Mouse (Mus musculus): ENCODE measurements around the gene Aire. TPM values are rescaled to one million over a fixed set of nuclear protein-coding genes. Genes with fewer than 3 reads are reported as not detected.

Aire gene
- polyA plus RNA-seq, 1 experiment from 2014 or later, result 1.5 TPM

DNA sequence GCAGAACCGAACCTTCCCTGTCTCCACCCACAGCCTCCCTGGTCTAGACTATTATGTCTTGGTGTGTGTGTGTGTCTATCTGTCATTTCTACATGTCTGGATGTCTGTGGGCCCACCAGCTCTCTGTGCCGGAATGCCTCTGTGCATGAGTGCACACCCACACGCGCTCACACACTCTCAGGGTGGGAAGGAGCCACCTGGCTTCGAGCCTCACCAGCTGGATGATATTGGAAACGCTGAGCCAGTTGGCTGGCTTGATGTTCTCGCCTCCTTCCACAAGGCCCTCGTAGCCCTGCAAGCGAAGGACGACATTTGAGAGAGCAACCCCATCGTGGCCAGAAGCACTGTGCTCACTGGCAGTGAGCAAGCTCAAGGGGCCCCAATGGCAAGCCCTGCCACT lies 41.6 kb downstream of the Aire start:
- Histone ChIP-seq H3K4me1 (ENCODE audit: insufficient read depth) (no peaks in the 10 kb centered on the region), H3K9ac (no peak overlapping the region), H3K36me3 (ENCODE audit: insufficient read depth) (peaks cover 78% of the 10 kb centered on the region), H3K9me3 (ENCODE audit: low read depth, low read length) (no peaks in the 10 kb centered on the region), H3K27me3 (ENCODE audit: insufficient read depth, low read length) (no peaks in the 10 kb centered on the region), H3K4me2 (no peak overlapping the region), H3K4me3 (ENCODE audit: low read depth, low read length) (no peak overlapping the region), H3K27ac (ENCODE audit: low read depth) (no peak overlapping the region)
- DNase-seq, result no peak
- WGBS, result 76% methylated on average over 11 of the region's 11 CpGs
- no peak for ATAC-seq (ENCODE audit: insufficient read depth)
- no peak for TF ChIP-seq CTCF (IDR thresholded peaks at IDR 0.05; ENCODE audit: low read depth)

- 93% methylated on average over 5 of the region's 5 CpGs for WGBS
These were observed 43.2 kb downstream of the Aire start for GRCm38 (mm10) chr10:78000200-78000599.

DNA sequence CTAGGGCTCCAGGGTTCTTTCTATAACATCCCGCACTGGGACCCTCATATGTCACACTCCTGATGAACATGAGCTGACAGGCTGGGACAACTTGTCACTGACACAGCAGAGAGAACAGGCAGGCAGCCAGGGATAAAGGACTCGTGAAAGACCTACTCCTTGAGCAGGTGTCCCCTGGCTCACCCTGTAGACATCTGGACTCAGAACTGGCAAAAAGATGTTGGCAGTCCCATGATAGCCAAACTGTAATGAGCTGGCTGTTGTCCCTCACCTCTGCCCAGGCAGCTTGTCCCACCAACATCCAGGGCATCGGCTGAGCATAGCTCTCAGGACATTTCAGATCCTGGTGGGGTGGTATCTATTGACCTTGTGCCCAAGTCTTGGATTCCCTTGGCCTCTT lies 47.8 kb downstream of the Aire start:
- DNase-seq, result no peak
- H3K4me2 ChIP-seq, result no peak overlapping the region
- H3K4me1 ChIP-seq (ENCODE audit: insufficient read depth), result no peaks in the 10 kb centered on the region
- no peak for TF ChIP-seq CTCF (IDR thresholded peaks at IDR 0.05; ENCODE audit: low read depth)
- peaks cover 96% of the 10 kb centered on the region for H3K36me3 ChIP-seq (ENCODE audit: insufficient read depth)
- H3K9me3 ChIP-seq (ENCODE audit: low read depth, low read length), result no peaks in the 10 kb centered on the region
- no peak overlapping the region for H3K27ac ChIP-seq (ENCODE audit: low read depth)
- no peaks in the 10 kb centered on the region for H3K27me3 ChIP-seq (ENCODE audit: insufficient read depth, low read length)
- H3K4me3 ChIP-seq (ENCODE audit: low read depth, low read length), result no peak overlapping the region
- no peak overlapping the region for H3K9ac ChIP-seq
- ATAC-seq (ENCODE audit: insufficient read depth), result no peak
- WGBS, result 84% methylated on average over 3 of the region's 3 CpGs

More at GRCm38 (mm10) chr10:78000200-78000599, 43.2 kb downstream of the Aire start:
- no peaks in the 10 kb centered on the region for H3K4me1 ChIP-seq (ENCODE audit: insufficient read depth)
- ATAC-seq (ENCODE audit: insufficient read depth) (no peak), DNase-seq (no peak)
- TF ChIP-seq CTCF (IDR thresholded peaks at IDR 0.05; ENCODE audit: low read depth), result no peak
- H3K4me2 ChIP-seq, result no peak overlapping the region
- H3K27me3 ChIP-seq (ENCODE audit: insufficient read depth, low read length), result no peaks in the 10 kb centered on the region
- H3K27ac ChIP-seq (ENCODE audit: low read depth), result no peak overlapping the region
- no peak overlapping the region for H3K9ac ChIP-seq
- H3K9me3 ChIP-seq (ENCODE audit: low read depth, low read length), result no peaks in the 10 kb centered on the region
- peaks cover 91% of the 10 kb centered on the region for H3K36me3 ChIP-seq (ENCODE audit: insufficient read depth)
- no peak overlapping the region for H3K4me3 ChIP-seq (ENCODE audit: low read depth, low read length)

DNA sequence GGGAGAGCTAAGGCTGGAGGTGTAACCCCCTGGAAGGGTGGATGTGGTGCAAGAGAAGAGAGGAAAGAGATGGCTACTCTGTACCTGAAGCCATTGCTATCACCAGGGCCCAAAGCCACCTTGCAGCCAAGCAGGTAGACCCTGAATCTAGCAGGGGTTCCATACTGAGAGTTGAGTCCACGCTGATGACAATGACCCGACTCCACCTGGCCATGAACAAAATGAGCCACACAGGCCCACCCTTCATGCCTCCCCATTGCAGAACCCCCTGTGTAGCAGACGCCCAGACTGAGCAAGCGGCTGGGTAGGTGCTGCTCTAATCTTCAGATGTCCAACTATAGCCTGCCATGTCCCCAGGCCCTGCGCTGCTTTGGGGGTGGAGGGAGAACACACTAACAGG lies 57.6 kb downstream of the Aire start:
- DNase-seq, result no peak

DNA sequence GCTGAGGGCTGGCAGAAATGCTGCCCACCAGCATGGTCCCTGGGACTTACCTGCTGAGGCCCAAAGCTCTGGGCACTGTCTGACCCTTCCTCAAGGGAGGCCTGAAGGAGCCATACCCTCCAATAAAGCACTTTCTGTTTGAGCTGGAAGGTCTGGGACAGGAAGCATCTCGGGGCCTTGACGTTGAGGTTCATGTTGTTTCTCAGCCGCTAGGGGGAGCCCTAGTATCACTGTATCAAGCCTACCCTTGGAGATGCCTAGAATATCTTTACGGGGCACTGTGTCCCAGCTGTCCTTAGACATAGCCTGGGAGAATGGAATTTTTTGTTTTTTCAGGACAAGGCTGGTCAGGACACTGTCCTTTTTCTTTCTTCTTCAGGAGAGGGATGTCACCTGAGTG lies 58.8 kb downstream of the Aire start:
- peak; percentile 93 for DNase-seq
- no peak overlapping the region for H3K4me3 ChIP-seq (ENCODE audit: low read depth, low read length)
- ATAC-seq (ENCODE audit: insufficient read depth), result peak; percentile 69
- H3K9ac ChIP-seq, result no peak overlapping the region
- peak; percentile 93 for TF ChIP-seq CTCF (IDR thresholded peaks at IDR 0.05; ENCODE audit: low read depth)
- under 1% methylated on average over 4 of the region's 4 CpGs for WGBS
- H3K36me3 ChIP-seq (ENCODE audit: insufficient read depth), result peaks cover 35% of the 10 kb centered on the region
- no peaks in the 10 kb centered on the region for H3K27me3 ChIP-seq (ENCODE audit: insufficient read depth, low read length)
- no peaks in the 10 kb centered on the region for H3K9me3 ChIP-seq (ENCODE audit: low read depth, low read length)
- H3K4me2 ChIP-seq, result no peak overlapping the region
- H3K4me1 ChIP-seq (ENCODE audit: insufficient read depth), result no peaks in the 10 kb centered on the region
- no peak overlapping the region for H3K27ac ChIP-seq (ENCODE audit: low read depth)

More for the DNA sequence above, 57.6 kb downstream of the Aire start:
- no peak overlapping the region for H3K27ac ChIP-seq (ENCODE audit: low read depth)
- H3K27me3 ChIP-seq (ENCODE audit: insufficient read depth, low read length), result no peaks in the 10 kb centered on the region
- peaks cover 43% of the 10 kb centered on the region for H3K36me3 ChIP-seq (ENCODE audit: insufficient read depth)
- H3K4me2 ChIP-seq, result no peak overlapping the region
- no peak for TF ChIP-seq CTCF (IDR thresholded peaks at IDR 0.05; ENCODE audit: low read depth)
- no peak overlapping the region for H3K9ac ChIP-seq
- H3K4me1 ChIP-seq (ENCODE audit: insufficient read depth), result no peaks in the 10 kb centered on the region
- H3K9me3 ChIP-seq (ENCODE audit: low read depth, low read length), result no peaks in the 10 kb centered on the region
- no peak overlapping the region for H3K4me3 ChIP-seq (ENCODE audit: low read depth, low read length)
- WGBS, result 74% methylated on average over 5 of the region's 5 CpGs
- no peak for ATAC-seq (ENCODE audit: insufficient read depth)

Other genes with a start within 250 kb of the Aire start
- gene Gm9639, start 248.5 kb downstream of the Aire start, polyA plus RNA-seq (2014; fragmentation: Nextera tagmentation; extraction: Ambion mirVana), result not detected in 2 replicates
- gene Gm19668, start 244.5 kb downstream of the Aire start, polyA plus RNA-seq (2014; fragmentation: Nextera tagmentation; extraction: Ambion mirVana), result not detected in 2 replicates
- not detected in 2 replicates for gene Gm9507, start 231.8 kb downstream of the Aire start, polyA plus RNA-seq (2014; fragmentation: Nextera tagmentation; extraction: Ambion mirVana)
- not detected in 2 replicates for gene Gm2696, start 228.9 kb downstream of the Aire start, polyA plus RNA-seq (2014; fragmentation: Nextera tagmentation; extraction: Ambion mirVana)
- gene Krtap10-4, start 216.5 kb downstream of the Aire start, polyA plus RNA-seq (2014; fragmentation: Nextera tagmentation; extraction: Ambion mirVana), result not detected in 2 replicates
- not detected in 2 replicates for gene Krtap10-10, start 207.7 kb downstream of the Aire start, polyA plus RNA-seq (2014; fragmentation: Nextera tagmentation; extraction: Ambion mirVana)
- gene Gm36176, start 196.8 kb downstream of the Aire start, polyA plus RNA-seq (2014; fragmentation: Nextera tagmentation; extraction: Ambion mirVana), result not detected in 2 replicates
- gene Gm10318, start 190.8 kb downstream of the Aire start, polyA plus RNA-seq (2014; fragmentation: Nextera tagmentation; extraction: Ambion mirVana), result not detected in 2 replicates
- gene Gm3285, start 181.6 kb downstream of the Aire start, polyA plus RNA-seq (2014; fragmentation: Nextera tagmentation; extraction: Ambion mirVana), result not detected in 2 replicates
- gene Lrrc3, start 141.1 kb downstream of the Aire start, polyA plus RNA-seq (2014; fragmentation: Nextera tagmentation; extraction: Ambion mirVana), result 3.4 and 4.2 TPM in 2 replicates
- gene Trpm2, start 73.0 kb downstream of the Aire start, polyA plus RNA-seq (2014; fragmentation: Nextera tagmentation; extraction: Ambion mirVana), result 0.09 and 0.63 TPM in 2 replicates
- gene 1810043G02Rik, start 65.1 kb downstream of the Aire start, polyA plus RNA-seq (2014; fragmentation: Nextera tagmentation; extraction: Ambion mirVana), result 24.6 and 28.1 TPM in 2 replicates
- 141 and 160 TPM in 2 replicates for gene Pfkl, start 33.5 kb downstream of the Aire start, polyA plus RNA-seq (2014; fragmentation: Nextera tagmentation; extraction: Ambion mirVana)
- 1.4 TPM in 2 replicates for gene Dnmt3l, start 1.7 kb downstream of the Aire start, polyA plus RNA-seq (2014; fragmentation: Nextera tagmentation; extraction: Ambion mirVana)
- 7.2 and 8.4 TPM in 2 replicates for gene Icosl, start 25.7 kb upstream of the Aire start, polyA plus RNA-seq (2014; fragmentation: Nextera tagmentation; extraction: Ambion mirVana)
- gene D10Jhu81e, start 126.2 kb upstream of the Aire start, polyA plus RNA-seq (2014; fragmentation: Nextera tagmentation; extraction: Ambion mirVana), result 16.7 and 19.7 TPM in 2 replicates
- gene Pwp2, start 141.5 kb upstream of the Aire start, polyA plus RNA-seq (2014; fragmentation: Nextera tagmentation; extraction: Ambion mirVana), result 20.8 and 21.8 TPM in 2 replicates
- 15.7 and 18.0 TPM in 2 replicates for gene Trappc10, start 201.0 kb upstream of the Aire start, polyA plus RNA-seq (2014; fragmentation: Nextera tagmentation; extraction: Ambion mirVana)